Mouse (Mus musculus): Measurements from ENCODE around the gene Tmbim1.
"Not testable (repeated sequence)": the region's sequence is repeated elsewhere in the genome, so short reads cannot be mapped to it uniquely, and the experiment has no call there.

Tmbim1 gene

GRCm38 (mm10) chr1:74305522-74305921, at the start of gene Tmbim1:
Gene Tmbim1 (minus strand): TSS chr1:74305622.
- DNase-seq = no peak

- DNase-seq = no peak
Observed at GRCm38 (mm10) chr1:74353453-74354229, 48.2 kb upstream of the Tmbim1 start.

GRCm38 (mm10) chr1:74352532-74353096, 47.2 kb upstream of the Tmbim1 start:
- DNase-seq = no peak

- DNase-seq = no peak
Observed at GRCm38 (mm10) chr1:74351185-74351769, 45.9 kb upstream of the Tmbim1 start.

- DNase-seq = no peak
Observed at GRCm38 (mm10) chr1:74344163-74344916, 38.9 kb upstream of the Tmbim1 start.

GRCm38 (mm10) chr1:74343161-74343560, 37.7 kb upstream of the Tmbim1 start:
- peak; percentile 66 to 74 for DNase-seq

- DNase-seq = peak in 1 of 2 experiments; percentile 30
Observed at GRCm38 (mm10) chr1:74342308-74342707, 36.9 kb upstream of the Tmbim1 start.

GRCm38 (mm10) chr1:74341898-74342297, 36.5 kb upstream of the Tmbim1 start:
- DNase-seq = no peak

GRCm38 (mm10) chr1:74340992-74341391, 35.6 kb upstream of the Tmbim1 start:
- DNase-seq = not testable (repeated sequence)

- peak; percentile 87 to 90 for DNase-seq
Observed at GRCm38 (mm10) chr1:74340361-74340764, 34.9 kb upstream of the Tmbim1 start.

- DNase-seq = no peak
Observed at GRCm38 (mm10) chr1:74339917-74340316, 34.5 kb upstream of the Tmbim1 start.

- no peak for DNase-seq
Observed at GRCm38 (mm10) chr1:74338626-74339025, 33.2 kb upstream of the Tmbim1 start.

GRCm38 (mm10) chr1:74338013-74338412, 32.6 kb upstream of the Tmbim1 start:
- DNase-seq = no peak

- DNase-seq = no peak
Observed at GRCm38 (mm10) chr1:74337241-74337771, 31.9 kb upstream of the Tmbim1 start.

GRCm38 (mm10) chr1:74335436-74336170, 30.2 kb upstream of the Tmbim1 start:
- DNase-seq = peak; percentile 55 to 59

GRCm38 (mm10) chr1:74335033-74335432, 29.6 kb upstream of the Tmbim1 start:
- DNase-seq = no peak

GRCm38 (mm10) chr1:74334607-74335006, 29.2 kb upstream of the Tmbim1 start:
- DNase-seq = no peak

- DNase-seq = peak; percentile 36 to 46
Observed at GRCm38 (mm10) chr1:74332930-74333329, 27.5 kb upstream of the Tmbim1 start.

- DNase-seq = peak; percentile 97 to 99
Observed at GRCm38 (mm10) chr1:74332241-74332763, 26.9 kb upstream of the Tmbim1 start.

GRCm38 (mm10) chr1:74331046-74331681, 25.7 kb upstream of the Tmbim1 start:
- DNase-seq = peak in 1 of 2 experiments; percentile 44

- peak; percentile 46 to 56 for DNase-seq
Observed at GRCm38 (mm10) chr1:74329899-74330431, 24.5 kb upstream of the Tmbim1 start.
